Mouse (Mus musculus): ENCODE measurements around the gene Tcf15. TPM values are rescaled to one million over a fixed set of nuclear protein-coding genes. Genes with fewer than 3 reads are reported as not detected.

Gene Tcf15
- polyA plus RNA-seq, 1 experiment from 2014 or later = 4.7 TPM

GRCm38 (mm10) chr2:152105318-152106224, 37.8 kb upstream of the Tcf15 start, which contains the start of gene Srxn1:
Gene Srxn1 (plus strand): TSS chr2:152105516.
- Histone ChIP-seq H3K27me3 (ENCODE audit: control insufficient read depth, insufficient read depth, low read depth, low read length) (peaks cover 4% of the 10 kb centered on the region; the same call in 1 of the 2 replicates), H3K4me1 (replicated peaks; ENCODE audit: control insufficient read depth, insufficient read depth, low read length) (0 out of 2 replicates have a peak, but pooled peaks cover 3% of the 10 kb centered on the region), H3K4me3 (ENCODE audit: low read length) (peak within 1 kb of the TSS; percentile 65), H3K36me3 (ENCODE audit: control insufficient read depth, insufficient read depth, low read length) (no peaks in the 10 kb centered on the region), H3K9ac (ENCODE audit: low read length) (peak within 1 kb of the TSS; percentile 77), H3K9me3 (ENCODE audit: control insufficient read depth, low read length) (no peaks in the 10 kb centered on the region), H3K27ac (ENCODE audit: low read length) (no peak within 1 kb of the TSS), H3K4me2 (ENCODE audit: low read depth, low read length) (peak within 1 kb of the TSS; percentile 95)
- ATAC-seq (ENCODE audit: low read depth) = peak; percentile 94
- 1% methylated on average over 83 of the region's 84 CpGs for WGBS

GRCm38 (mm10) chr2:152106225-152106595, 37.2 kb upstream of the Tcf15 start:
- no peak overlapping the region for H3K9ac ChIP-seq (ENCODE audit: low read length)

GRCm38 (mm10) chr2:152106597-152106996, 36.8 kb upstream of the Tcf15 start:
- Histone ChIP-seq H3K4me1 (replicated peaks; ENCODE audit: control insufficient read depth, insufficient read depth, low read length) (0 out of 2 replicates have a peak, but pooled peaks cover 4% of the 10 kb centered on the region), H3K27ac (ENCODE audit: low read length) (no peak overlapping the region), H3K27me3 (ENCODE audit: control insufficient read depth, insufficient read depth, low read depth, low read length) (peaks cover 4% of the 10 kb centered on the region; the same call in 1 of the 2 replicates), H3K9me3 (ENCODE audit: control insufficient read depth, low read length) (no peaks in the 10 kb centered on the region), H3K36me3 (ENCODE audit: control insufficient read depth, insufficient read depth, low read length) (no peaks in the 10 kb centered on the region), H3K4me2 (ENCODE audit: low read depth, low read length) (no peak overlapping the region), H3K4me3 (ENCODE audit: low read length) (no peak overlapping the region), H3K9ac (ENCODE audit: low read length) (no peak overlapping the region)
- ATAC-seq (ENCODE audit: low read depth) = no peak
- 93% methylated on average over 10 of the region's 10 CpGs for WGBS

More at GRCm38 (mm10) chr2:152106225-152106595, 37.2 kb upstream of the Tcf15 start:
- H3K36me3 ChIP-seq (ENCODE audit: control insufficient read depth, insufficient read depth, low read length) = no peaks in the 10 kb centered on the region
- ATAC-seq (ENCODE audit: low read depth) = no peak
- 80% methylated on average over 3 of the region's 3 CpGs for WGBS
- no peaks in the 10 kb centered on the region for H3K9me3 ChIP-seq (ENCODE audit: control insufficient read depth, low read length)
- H3K27ac ChIP-seq (ENCODE audit: low read length) = no peak overlapping the region
- 0 out of 2 replicates have a peak, but pooled peaks cover 3% of the 10 kb centered on the region for H3K4me1 ChIP-seq (replicated peaks; ENCODE audit: control insufficient read depth, insufficient read depth, low read length)
- H3K4me3 ChIP-seq (ENCODE audit: low read length) = peak overlapping the region; percentile 65
- peak overlapping the region; percentile 95 for H3K4me2 ChIP-seq (ENCODE audit: low read depth, low read length)
- H3K27me3 ChIP-seq (ENCODE audit: control insufficient read depth, insufficient read depth, low read depth, low read length) = peaks cover 4% of the 10 kb centered on the region; the same call in 1 of the 2 replicates

- H3K4me3 ChIP-seq (ENCODE audit: low read length) = no peak overlapping the region
- H3K4me1 ChIP-seq (replicated peaks; ENCODE audit: control insufficient read depth, insufficient read depth, low read length) = 0 out of 2 replicates have a peak, but pooled peaks cover 6% of the 10 kb centered on the region
- H3K9ac ChIP-seq (ENCODE audit: low read length) = no peak overlapping the region
- no peak overlapping the region for H3K4me2 ChIP-seq (ENCODE audit: low read depth, low read length)
- no peaks in the 10 kb centered on the region for H3K27me3 ChIP-seq (ENCODE audit: control insufficient read depth, insufficient read depth, low read depth, low read length)
- 53% methylated on average over 7 of the region's 7 CpGs for WGBS
- H3K27ac ChIP-seq (ENCODE audit: low read length) = no peak overlapping the region
- no peaks in the 10 kb centered on the region for H3K9me3 ChIP-seq (ENCODE audit: control insufficient read depth, low read length)
- H3K36me3 ChIP-seq (ENCODE audit: control insufficient read depth, insufficient read depth, low read length) = no peaks in the 10 kb centered on the region
- ATAC-seq (ENCODE audit: low read depth) = no peak
Measured at GRCm38 (mm10) chr2:152108702-152109101, 34.7 kb upstream of the Tcf15 start.

GRCm38 (mm10) chr2:152109386-152109785, 34.0 kb upstream of the Tcf15 start:
- no peak overlapping the region for H3K4me3 ChIP-seq (ENCODE audit: low read length)
- no peak for ATAC-seq (ENCODE audit: low read depth)
- no peak overlapping the region for H3K9ac ChIP-seq (ENCODE audit: low read length)
- no peak overlapping the region for H3K27ac ChIP-seq (ENCODE audit: low read length)
- H3K9me3 ChIP-seq (ENCODE audit: control insufficient read depth, low read length) = no peaks in the 10 kb centered on the region
- no peaks in the 10 kb centered on the region for H3K36me3 ChIP-seq (ENCODE audit: control insufficient read depth, insufficient read depth, low read length)
- H3K4me1 ChIP-seq (replicated peaks; ENCODE audit: control insufficient read depth, insufficient read depth, low read length) = 0 out of 2 replicates have a peak, but pooled peaks cover 6% of the 10 kb centered on the region
- no peaks in the 10 kb centered on the region for H3K27me3 ChIP-seq (ENCODE audit: control insufficient read depth, insufficient read depth, low read depth, low read length)
- no peak overlapping the region for H3K4me2 ChIP-seq (ENCODE audit: low read depth, low read length)
- WGBS = 83% methylated on average over 5 of the region's 5 CpGs

- no peaks in the 10 kb centered on the region for H3K36me3 ChIP-seq (ENCODE audit: control insufficient read depth, insufficient read depth, low read length)
- H3K27ac ChIP-seq (ENCODE audit: low read length) = no peak overlapping the region
- WGBS = 62% methylated on average over 2 of the region's 2 CpGs
- no peak overlapping the region for H3K4me2 ChIP-seq (ENCODE audit: low read depth, low read length)
- H3K4me3 ChIP-seq (ENCODE audit: low read length) = no peak overlapping the region
- no peaks in the 10 kb centered on the region for H3K9me3 ChIP-seq (ENCODE audit: control insufficient read depth, low read length)
- no peaks in the 10 kb centered on the region for H3K27me3 ChIP-seq (ENCODE audit: control insufficient read depth, insufficient read depth, low read depth, low read length)
- ATAC-seq (ENCODE audit: low read depth) = no peak
- peaks cover 6% of the 10 kb centered on the region; the same call in 1 of the 2 replicates for H3K4me1 ChIP-seq (replicated peaks; ENCODE audit: control insufficient read depth, insufficient read depth, low read length)
- H3K9ac ChIP-seq (ENCODE audit: low read length) = no peak overlapping the region
Measured at GRCm38 (mm10) chr2:152111311-152111710, 32.0 kb upstream of the Tcf15 start.

GRCm38 (mm10) chr2:152111920-152112319, 31.4 kb upstream of the Tcf15 start:
- no peaks in the 10 kb centered on the region for H3K36me3 ChIP-seq (ENCODE audit: control insufficient read depth, insufficient read depth, low read length)
- H3K4me1 ChIP-seq (replicated peaks; ENCODE audit: control insufficient read depth, insufficient read depth, low read length) = peaks cover 6% of the 10 kb centered on the region; the same call in 1 of the 2 replicates
- H3K4me3 ChIP-seq (ENCODE audit: low read length) = no peak overlapping the region
- WGBS = 5% methylated on average over 7 of the region's 7 CpGs
- no peaks in the 10 kb centered on the region for H3K9me3 ChIP-seq (ENCODE audit: control insufficient read depth, low read length)
- H3K9ac ChIP-seq (ENCODE audit: low read length) = no peak overlapping the region
- H3K4me2 ChIP-seq (ENCODE audit: low read depth, low read length) = no peak overlapping the region
- peak; percentile 86 for ATAC-seq (ENCODE audit: low read depth)
- H3K27ac ChIP-seq (ENCODE audit: low read length) = no peak overlapping the region
- no peaks in the 10 kb centered on the region for H3K27me3 ChIP-seq (ENCODE audit: control insufficient read depth, insufficient read depth, low read depth, low read length)

GRCm38 (mm10) chr2:152112490-152112889, 30.9 kb upstream of the Tcf15 start:
- no peak overlapping the region for H3K27ac ChIP-seq (ENCODE audit: low read length)
- no peaks in the 10 kb centered on the region for H3K36me3 ChIP-seq (ENCODE audit: control insufficient read depth, insufficient read depth, low read length)
- H3K4me2 ChIP-seq (ENCODE audit: low read depth, low read length) = no peak overlapping the region
- no peaks in the 10 kb centered on the region for H3K27me3 ChIP-seq (ENCODE audit: control insufficient read depth, insufficient read depth, low read depth, low read length)
- no peak overlapping the region for H3K9ac ChIP-seq (ENCODE audit: low read length)
- H3K9me3 ChIP-seq (ENCODE audit: control insufficient read depth, low read length) = no peaks in the 10 kb centered on the region
- 76% methylated on average over 5 of the region's 5 CpGs for WGBS
- H3K4me3 ChIP-seq (ENCODE audit: low read length) = no peak overlapping the region
- peaks cover 6% of the 10 kb centered on the region; the same call in 1 of the 2 replicates for H3K4me1 ChIP-seq (replicated peaks; ENCODE audit: control insufficient read depth, insufficient read depth, low read length)
- ATAC-seq (ENCODE audit: low read depth) = no peak; the same call in 1 of the 2 replicates

- peaks cover 6% of the 10 kb centered on the region; the same call in 1 of the 2 replicates for H3K4me1 ChIP-seq (replicated peaks; ENCODE audit: control insufficient read depth, insufficient read depth, low read length)
Measured at GRCm38 (mm10) chr2:152112970-152113369, 30.4 kb upstream of the Tcf15 start.

More at GRCm38 (mm10) chr2:152112970-152113369, 30.4 kb upstream of the Tcf15 start:
- Histone ChIP-seq H3K9ac (ENCODE audit: low read length) (no peak overlapping the region), H3K9me3 (ENCODE audit: control insufficient read depth, low read length) (no peaks in the 10 kb centered on the region), H3K27ac (ENCODE audit: low read length) (no peak overlapping the region), H3K4me2 (ENCODE audit: low read depth, low read length) (no peak overlapping the region), H3K27me3 (ENCODE audit: control insufficient read depth, insufficient read depth, low read depth, low read length) (no peaks in the 10 kb centered on the region), H3K36me3 (ENCODE audit: control insufficient read depth, insufficient read depth, low read length) (no peaks in the 10 kb centered on the region), H3K4me3 (ENCODE audit: low read length) (no peak overlapping the region)
- no peak for ATAC-seq (ENCODE audit: low read depth)
- WGBS = 75% methylated on average over 10 of the region's 10 CpGs

All from lung, embryonic 16.5 days (tissue).